Mouse (Mus musculus): Measurements from ENCODE around the gene Rgs4. TPM values are rescaled to one million over a fixed set of nuclear protein-coding genes. Genes with fewer than 3 reads are reported as not detected.

Gene Rgs4
- 102 and 107 TPM in 2 replicates for polyA plus RNA-seq (2015; fragmentation: Nextera tagmentation; extraction: Ambion mirVana)

DNA sequence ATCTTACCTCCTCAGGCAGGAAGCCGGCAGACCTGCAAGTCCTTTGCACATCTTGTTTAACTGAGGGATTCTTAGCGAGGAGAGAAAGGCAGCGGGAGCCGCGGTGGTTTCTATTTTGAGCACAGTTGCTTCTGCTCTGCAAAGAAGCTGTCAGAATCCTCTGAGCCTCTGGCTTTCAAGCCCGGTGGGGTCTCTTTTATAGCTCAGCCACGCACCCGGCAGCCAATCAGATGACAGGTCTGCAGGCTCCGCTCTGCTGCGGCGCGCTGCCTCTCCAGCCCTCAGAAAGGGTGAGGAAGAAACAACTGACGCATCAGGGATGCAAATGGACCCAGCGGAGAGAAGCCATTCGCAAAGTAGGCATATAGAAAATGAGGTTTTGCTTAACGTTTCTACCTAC is at the start of gene Rgs4:
Gene Rgs4, minus strand, starts transcription at position 170 of the 400 bp plus-strand sequence.

Other genes starting within 250 kb of the Rgs4 start
- 6.4 and 7.5 TPM in 2 replicates for gene Nuf2, start 216.2 kb downstream of the Rgs4 start, polyA plus RNA-seq (2015; fragmentation: Nextera tagmentation; extraction: Ambion mirVana)
- 13.1 and 16.9 TPM in 2 replicates for gene Rgs5, start 92.1 kb downstream of the Rgs4 start, polyA plus RNA-seq (2015; fragmentation: Nextera tagmentation; extraction: Ambion mirVana)
- 2.7 TPM in 2 replicates for gene Ccdc190, start 181.0 kb upstream of the Rgs4 start, polyA plus RNA-seq (2015; fragmentation: Nextera tagmentation; extraction: Ambion mirVana)
- 33.3 and 38.3 TPM in 2 replicates for gene Hsd17b7, start 221.6 kb upstream of the Rgs4 start, polyA plus RNA-seq (2015; fragmentation: Nextera tagmentation; extraction: Ambion mirVana)